Mouse (Mus musculus): ENCODE data around the gene Gab2. TPM values are rescaled to one million over a fixed set of nuclear protein-coding genes. Genes with fewer than 3 reads are reported as not detected.

Gab2 gene
- polyA plus RNA-seq, 1 experiment from 2014 or later: 5.4 TPM

DNA sequence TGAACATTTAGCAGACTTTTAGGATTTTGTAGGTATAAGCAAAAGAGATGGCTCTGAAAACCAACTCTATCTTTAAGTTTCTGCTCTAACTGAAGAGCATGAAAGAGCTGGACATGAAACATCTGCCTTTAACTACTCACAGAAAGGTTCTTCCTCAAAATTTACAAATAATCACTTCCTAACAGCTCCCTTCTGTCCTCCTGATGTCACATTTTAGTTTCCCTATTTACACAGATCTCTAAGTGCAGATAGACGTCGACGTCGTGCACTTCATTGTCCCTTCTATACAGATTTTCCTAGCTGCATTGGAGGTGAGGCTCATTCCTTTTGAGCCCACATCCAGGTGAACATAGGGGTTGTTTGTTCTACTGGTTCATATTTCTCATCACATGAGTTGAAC is 90.3 kb downstream of the Gab2 start:
- H3K36me3 ChIP-seq (ENCODE audit: control insufficient read depth, insufficient read depth, low read length): no peaks in the 10 kb centered on the region
- H3K9ac ChIP-seq (ENCODE audit: low read depth, low read length): no peak overlapping the region
- no peak overlapping the region for H3K4me3 ChIP-seq (ENCODE audit: low read length)
- H3K27ac ChIP-seq (ENCODE audit: low read length): no peak overlapping the region
- no peaks in the 10 kb centered on the region for H3K27me3 ChIP-seq (replicated peaks; ENCODE audit: control insufficient read depth, insufficient read depth, low read length)
- no peak overlapping the region for H3K4me2 ChIP-seq (ENCODE audit: low read depth, low read length)
- H3K4me1 ChIP-seq (ENCODE audit: control insufficient read depth, insufficient read depth, low read length): peaks cover 7% of the 10 kb centered on the region; the same call in 1 of the 2 replicates
- H3K9me3 ChIP-seq (ENCODE audit: control insufficient read depth, low read length): no peaks in the 10 kb centered on the region
- ATAC-seq: no peak
- WGBS: 45% methylated on average over 4 of the region's 4 CpGs

- no peak overlapping the region for H3K4me3 ChIP-seq (ENCODE audit: low read length)
- 62% methylated on average over 3 of the region's 3 CpGs for WGBS
- H3K9ac ChIP-seq (ENCODE audit: low read depth, low read length): no peak overlapping the region
- no peaks in the 10 kb centered on the region for H3K9me3 ChIP-seq (ENCODE audit: control insufficient read depth, low read length)
- 0 out of 2 replicates have a peak overlapping the region, but pooled peaks have one; percentile 37 for H3K27ac ChIP-seq (ENCODE audit: low read length)
- H3K4me1 ChIP-seq (ENCODE audit: control insufficient read depth, insufficient read depth, low read length): peaks cover 7% of the 10 kb centered on the region; the same call in 1 of the 2 replicates
- H3K36me3 ChIP-seq (ENCODE audit: control insufficient read depth, insufficient read depth, low read length): no peaks in the 10 kb centered on the region
- no peak overlapping the region for H3K4me2 ChIP-seq (ENCODE audit: low read depth, low read length)
- no peaks in the 10 kb centered on the region for H3K27me3 ChIP-seq (replicated peaks; ENCODE audit: control insufficient read depth, insufficient read depth, low read length)
- no peak for ATAC-seq
Observed at GRCm38 (mm10) chr7:97172126-97172525, 90.7 kb downstream of the Gab2 start.

GRCm38 (mm10) chr7:97181931-97182330 is 100.5 kb downstream of the Gab2 start:
- Histone ChIP-seq H3K9ac (ENCODE audit: low read depth, low read length) (no peak overlapping the region), H3K36me3 (ENCODE audit: control insufficient read depth, insufficient read depth, low read length) (no peaks in the 10 kb centered on the region), H3K4me2 (ENCODE audit: low read depth, low read length) (no peak overlapping the region), H3K27me3 (replicated peaks; ENCODE audit: control insufficient read depth, insufficient read depth, low read length) (no peaks in the 10 kb centered on the region), H3K4me1 (ENCODE audit: control insufficient read depth, insufficient read depth, low read length) (no peaks in the 10 kb centered on the region), H3K27ac (ENCODE audit: low read length) (no peak overlapping the region), H3K9me3 (ENCODE audit: control insufficient read depth, low read length) (no peaks in the 10 kb centered on the region), H3K4me3 (ENCODE audit: low read length) (no peak overlapping the region)
- WGBS: 81% methylated on average over 1 of the region's 1 CpGs
- no peak for ATAC-seq

DNA sequence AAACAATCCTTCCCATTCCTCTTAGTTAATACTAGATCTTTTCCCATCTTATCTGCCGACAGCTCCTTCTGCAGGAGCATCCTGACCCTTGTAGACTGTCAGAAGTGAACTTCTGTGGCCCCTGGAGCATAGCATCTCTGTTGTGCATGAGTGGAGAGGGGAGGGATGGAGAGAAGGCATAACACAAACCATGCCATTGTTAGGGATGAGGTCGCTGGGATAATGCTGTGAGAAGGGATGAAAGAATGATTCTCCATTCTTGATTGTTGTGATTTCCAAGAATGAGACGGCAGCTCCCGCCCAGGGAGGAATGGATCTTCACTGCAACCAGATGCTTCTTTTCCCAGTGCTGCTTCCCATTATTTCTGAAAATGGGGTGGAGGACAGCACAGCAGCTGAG is 102.0 kb downstream of the Gab2 start:
- H3K4me1 ChIP-seq (ENCODE audit: control insufficient read depth, insufficient read depth, low read length): no peaks in the 10 kb centered on the region
- ATAC-seq: no peak; the same call in 1 of the 2 replicates
- WGBS: 60% methylated on average over 4 of the region's 4 CpGs
- H3K36me3 ChIP-seq (ENCODE audit: control insufficient read depth, insufficient read depth, low read length): no peaks in the 10 kb centered on the region
- H3K4me2 ChIP-seq (ENCODE audit: low read depth, low read length): no peak overlapping the region
- H3K9ac ChIP-seq (ENCODE audit: low read depth, low read length): no peak overlapping the region
- H3K27me3 ChIP-seq (replicated peaks; ENCODE audit: control insufficient read depth, insufficient read depth, low read length): no peaks in the 10 kb centered on the region
- H3K9me3 ChIP-seq (ENCODE audit: control insufficient read depth, low read length): no peaks in the 10 kb centered on the region
- no peak overlapping the region for H3K27ac ChIP-seq (ENCODE audit: low read length)
- H3K4me3 ChIP-seq (ENCODE audit: low read length): no peak overlapping the region

GRCm38 (mm10) chr7:97184005-97184404 is 102.6 kb downstream of the Gab2 start:
- H3K27me3 ChIP-seq (replicated peaks; ENCODE audit: control insufficient read depth, insufficient read depth, low read length): no peaks in the 10 kb centered on the region

DNA sequence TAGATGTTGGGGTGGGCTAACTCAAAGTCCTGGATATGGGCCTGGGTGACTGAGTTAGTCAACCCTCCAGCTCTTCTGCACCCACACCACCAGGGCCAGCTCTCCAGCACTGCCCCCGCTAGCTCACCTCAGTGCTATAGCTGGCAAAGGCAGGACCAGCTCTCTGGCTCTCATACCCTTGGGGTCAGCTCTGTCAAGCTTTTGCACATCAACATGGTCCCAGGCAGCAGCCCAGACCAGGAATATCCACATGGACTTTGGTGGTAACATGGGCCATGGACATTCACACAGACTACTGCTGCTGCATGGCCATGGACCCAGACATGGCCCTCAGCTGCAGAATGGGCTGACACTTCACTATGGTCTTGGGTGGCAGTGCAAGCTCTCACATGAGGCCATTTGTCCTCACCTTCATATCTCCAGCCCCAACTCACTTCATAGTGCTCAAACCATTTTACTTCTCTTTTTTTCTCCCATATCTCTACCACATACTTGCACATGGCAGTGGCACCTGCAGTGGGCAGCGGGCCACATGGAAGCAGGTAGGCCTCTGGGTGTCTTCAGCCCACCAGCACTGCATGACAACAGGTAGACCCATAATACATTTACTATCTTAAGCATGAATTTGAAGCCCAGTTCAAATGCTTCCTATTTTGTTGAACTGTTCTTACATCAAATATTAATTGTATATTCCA is 106.1 kb downstream of the Gab2 start:
- H3K27me3 ChIP-seq (replicated peaks; ENCODE audit: control insufficient read depth, insufficient read depth, low read length): no peaks in the 10 kb centered on the region
- H3K36me3 ChIP-seq (ENCODE audit: control insufficient read depth, insufficient read depth, low read length): no peaks in the 10 kb centered on the region
- H3K27ac ChIP-seq (ENCODE audit: low read length): no peak overlapping the region
- H3K4me2 ChIP-seq (ENCODE audit: low read depth, low read length): no peak overlapping the region
- H3K9me3 ChIP-seq (ENCODE audit: control insufficient read depth, low read length): no peaks in the 10 kb centered on the region
- 92% methylated on average over 2 of the region's 2 CpGs for WGBS
- H3K9ac ChIP-seq (ENCODE audit: low read depth, low read length): no peak overlapping the region
- H3K4me1 ChIP-seq (ENCODE audit: control insufficient read depth, insufficient read depth, low read length): no peaks in the 10 kb centered on the region
- no peak overlapping the region for H3K4me3 ChIP-seq (ENCODE audit: low read length)
- ATAC-seq: no peak

More at GRCm38 (mm10) chr7:97184005-97184404, 102.6 kb downstream of the Gab2 start:
- no peak overlapping the region for H3K4me2 ChIP-seq (ENCODE audit: low read depth, low read length)
- WGBS: 59% methylated on average over 1 of the region's 1 CpGs
- no peak overlapping the region for H3K27ac ChIP-seq (ENCODE audit: low read length)
- no peak overlapping the region for H3K4me3 ChIP-seq (ENCODE audit: low read length)
- H3K36me3 ChIP-seq (ENCODE audit: control insufficient read depth, insufficient read depth, low read length): no peaks in the 10 kb centered on the region
- H3K4me1 ChIP-seq (ENCODE audit: control insufficient read depth, insufficient read depth, low read length): no peaks in the 10 kb centered on the region
- no peak overlapping the region for H3K9ac ChIP-seq (ENCODE audit: low read depth, low read length)
- 0 out of 2 replicates have a peak, but pooled peaks have one; percentile 28 for ATAC-seq
- H3K9me3 ChIP-seq (ENCODE audit: control insufficient read depth, low read length): no peaks in the 10 kb centered on the region

DNA sequence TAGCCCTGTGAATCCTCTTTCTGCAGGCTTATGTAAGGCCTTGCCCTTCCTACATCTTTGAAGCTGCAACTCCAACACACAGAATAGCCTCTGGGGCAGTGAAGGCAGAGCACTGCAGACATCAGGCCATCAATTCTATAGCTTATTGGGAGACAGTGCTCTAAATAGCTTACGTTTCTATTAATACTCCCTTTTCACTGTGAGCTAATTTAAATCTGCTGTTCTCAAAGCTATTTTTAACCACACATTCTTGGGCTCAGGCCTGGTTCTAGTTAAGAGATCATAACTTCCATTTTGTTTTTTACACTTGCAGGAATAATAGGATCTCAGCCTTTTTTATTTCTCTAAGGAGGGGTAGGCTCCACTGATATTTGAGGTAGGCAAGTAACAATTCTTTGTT is 107.7 kb downstream of the Gab2 start:
- H3K36me3 ChIP-seq (ENCODE audit: control insufficient read depth, insufficient read depth, low read length): no peaks in the 10 kb centered on the region
- WGBS: 49% methylated on average over 1 of the region's 1 CpGs
- H3K9ac ChIP-seq (ENCODE audit: low read depth, low read length): no peak overlapping the region
- no peak overlapping the region for H3K27ac ChIP-seq (ENCODE audit: low read length)
- no peaks in the 10 kb centered on the region for H3K27me3 ChIP-seq (replicated peaks; ENCODE audit: control insufficient read depth, insufficient read depth, low read length)
- H3K4me3 ChIP-seq (ENCODE audit: low read length): no peak overlapping the region
- ATAC-seq: no peak
- no peaks in the 10 kb centered on the region for H3K9me3 ChIP-seq (ENCODE audit: control insufficient read depth, low read length)
- H3K4me1 ChIP-seq (ENCODE audit: control insufficient read depth, insufficient read depth, low read length): no peaks in the 10 kb centered on the region
- H3K4me2 ChIP-seq (ENCODE audit: low read depth, low read length): no peak overlapping the region

GRCm38 (mm10) chr7:97203907-97204306 is 122.5 kb downstream of the Gab2 start:
- no peak for ATAC-seq
- no peak overlapping the region for H3K27ac ChIP-seq (ENCODE audit: low read length)
- H3K4me1 ChIP-seq (ENCODE audit: control insufficient read depth, insufficient read depth, low read length): peaks cover 3% of the 10 kb centered on the region; the same call in 1 of the 2 replicates
- no peak overlapping the region for H3K4me3 ChIP-seq (ENCODE audit: low read length)
- H3K27me3 ChIP-seq (replicated peaks; ENCODE audit: control insufficient read depth, insufficient read depth, low read length): no peaks in the 10 kb centered on the region
- H3K36me3 ChIP-seq (ENCODE audit: control insufficient read depth, insufficient read depth, low read length): no peaks in the 10 kb centered on the region
- 79% methylated on average over 2 of the region's 2 CpGs for WGBS
- no peaks in the 10 kb centered on the region for H3K9me3 ChIP-seq (ENCODE audit: control insufficient read depth, low read length)
- no peak overlapping the region for H3K9ac ChIP-seq (ENCODE audit: low read depth, low read length)
- H3K4me2 ChIP-seq (ENCODE audit: low read depth, low read length): no peak overlapping the region

- H3K27me3 ChIP-seq (replicated peaks; ENCODE audit: control insufficient read depth, insufficient read depth, low read length): no peaks in the 10 kb centered on the region
- H3K4me3 ChIP-seq (ENCODE audit: low read length): no peak overlapping the region
- peak; percentile 79 for ATAC-seq
- no peak overlapping the region for H3K27ac ChIP-seq (ENCODE audit: low read length)
- no peaks in the 10 kb centered on the region for H3K9me3 ChIP-seq (ENCODE audit: control insufficient read depth, low read length)
- peaks cover 6% of the 10 kb centered on the region; the same call in 1 of the 2 replicates for H3K4me1 ChIP-seq (ENCODE audit: control insufficient read depth, insufficient read depth, low read length)
- no peak overlapping the region for H3K9ac ChIP-seq (ENCODE audit: low read depth, low read length)
- H3K36me3 ChIP-seq (ENCODE audit: control insufficient read depth, insufficient read depth, low read length): no peaks in the 10 kb centered on the region
- no peak overlapping the region for H3K4me2 ChIP-seq (ENCODE audit: low read depth, low read length)
- 55% methylated on average over 1 of the region's 1 CpGs for WGBS
Observed at GRCm38 (mm10) chr7:97208811-97209549, 127.6 kb downstream of the Gab2 start.
